Mouse (Mus musculus): ENCODE data around the gene Amfr. TPM values are rescaled to one million over a fixed set of nuclear protein-coding genes. Genes with fewer than 3 reads are reported as not detected.

The Amfr gene
- 155 TPM for polyA plus RNA-seq (2017; shearing (Covaris generic))

DNA sequence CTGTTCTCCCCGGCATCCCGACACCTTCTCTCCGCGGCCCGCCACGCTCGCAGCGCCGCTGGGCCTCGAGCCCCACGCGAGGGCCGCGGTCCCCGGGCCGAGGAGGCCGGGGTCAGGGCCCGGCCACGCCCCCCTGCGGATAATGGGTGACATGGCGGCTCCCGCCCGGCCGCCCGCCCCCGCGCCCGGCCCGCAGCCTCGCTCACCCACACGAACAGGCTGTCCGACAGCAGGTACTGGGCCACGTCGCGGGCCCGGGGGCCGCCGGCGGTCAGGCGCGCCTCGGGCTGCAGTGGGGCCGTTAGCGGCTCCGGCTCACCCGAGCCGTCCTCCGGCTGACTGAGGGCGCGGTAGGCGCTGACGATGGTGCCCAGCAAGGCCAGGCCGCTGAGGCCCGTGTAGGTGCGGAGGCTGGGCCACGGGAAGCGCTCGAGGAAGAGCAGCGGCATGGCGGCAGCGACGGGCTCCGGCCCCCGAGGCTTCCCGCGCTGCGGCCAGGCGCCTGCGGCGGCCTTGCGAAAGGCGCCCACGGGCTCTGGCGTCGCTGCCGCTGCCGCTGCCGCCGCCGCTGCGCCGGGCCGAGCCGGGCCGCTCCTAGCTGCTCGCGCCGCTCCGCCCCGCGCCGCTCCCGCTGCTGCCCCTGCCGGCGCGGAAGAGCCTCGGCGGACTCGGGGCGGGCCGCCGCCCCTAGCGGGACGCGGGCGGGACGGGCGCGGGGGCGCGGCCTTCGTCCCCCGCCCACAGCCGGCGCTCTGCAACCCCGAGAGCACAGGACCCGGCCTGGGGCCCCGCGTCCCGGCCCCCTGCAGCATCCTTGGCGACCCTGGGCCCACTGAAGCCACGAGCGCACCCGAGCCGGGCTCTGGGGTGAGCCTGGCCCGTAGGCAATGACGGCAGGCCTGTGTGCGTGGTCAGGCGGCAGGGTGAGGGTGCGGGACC, at the start of gene Amfr:
Gene Amfr, minus strand, starts transcription at position 830 of the 939 bp plus-strand sequence.

DNA sequence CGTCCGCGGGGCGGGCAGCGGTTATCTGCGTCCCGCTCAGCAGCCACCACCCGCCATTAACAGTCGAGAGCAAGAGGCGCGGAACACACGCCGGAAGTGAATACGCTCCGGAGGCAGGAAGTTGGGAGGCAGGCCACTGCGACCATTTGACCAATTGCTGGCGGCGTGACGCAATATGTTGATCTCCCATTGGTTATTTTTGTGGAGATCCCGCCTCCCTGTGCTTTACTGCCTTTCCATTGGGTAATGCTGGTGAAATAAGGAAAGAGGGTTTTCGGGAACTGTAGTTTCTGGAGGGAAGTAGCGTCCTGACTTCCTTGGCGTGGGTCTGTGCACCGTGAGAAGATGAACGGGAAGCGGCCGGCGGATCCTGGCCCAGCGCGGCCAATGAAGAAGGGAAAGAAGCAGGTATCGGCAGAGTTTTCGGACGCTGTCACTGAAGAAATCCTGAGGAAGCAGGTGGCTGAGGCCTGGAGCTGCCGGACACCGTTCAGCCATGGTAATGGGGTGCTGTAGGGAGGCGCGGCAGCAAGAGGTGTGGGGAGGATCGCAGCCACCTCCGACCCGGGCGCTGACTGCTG, 24.4 kb upstream of the Amfr start, which contains the start of the genes Nudt21 and Ogfod1:
Gene Nudt21, minus strand, starts transcription at position 88 of the 581 bp plus-strand sequence.
Gene Ogfod1, plus strand, starts transcription at position 255 of the 581 bp plus-strand sequence.

Other genes starting within 250 kb of the Amfr start
- gene Gnao1, start 202.9 kb downstream of the Amfr start, polyA plus RNA-seq (2017; shearing (Covaris generic)): not detected
- 114 TPM for gene Nudt21, start 24.2 kb upstream of the Amfr start, polyA plus RNA-seq (2017; shearing (Covaris generic))
- 16.7 TPM for gene Ogfod1, start 24.4 kb upstream of the Amfr start, polyA plus RNA-seq (2017; shearing (Covaris generic))
- 9.0 TPM for gene Bbs2, start 86.1 kb upstream of the Amfr start, polyA plus RNA-seq (2017; shearing (Covaris generic))
- not detected for gene Mt4, start 124.4 kb upstream of the Amfr start, polyA plus RNA-seq (2017; shearing (Covaris generic))
- gene Mt3, start 139.8 kb upstream of the Amfr start, polyA plus RNA-seq (2017; shearing (Covaris generic)): not detected
- gene Mt2, start 159.8 kb upstream of the Amfr start, polyA plus RNA-seq (2017; shearing (Covaris generic)): 1.3 TPM
- 1.6 TPM for gene Mt1, start 166.2 kb upstream of the Amfr start, polyA plus RNA-seq (2017; shearing (Covaris generic))
- 40.6 TPM for gene Nup93, start 201.7 kb upstream of the Amfr start, polyA plus RNA-seq (2017; shearing (Covaris generic))